Mouse (Mus musculus): ENCODE data around the gene Ficd. TPM values are rescaled to one million over a fixed set of nuclear protein-coding genes. Genes with fewer than 3 reads are reported as not detected.
A peak's percentile ranks its signal among the peaks of the same experiment; 100 is the strongest.

The Ficd gene
- polyA plus RNA-seq, 1 experiment from 2014 or later: 6.3 TPM

GRCm38 (mm10) chr5:113703803-113704585, 31.6 kb upstream of the Ficd start:
- WGBS: 17% methylated on average over 21 of the region's 21 CpGs
- H3K4me2 ChIP-seq (ENCODE audit: low read depth, low read length): peak overlapping the region; percentile 8; the same call in 1 of the 2 replicates

GRCm38 (mm10) chr5:113712861-113713260, 22.7 kb upstream of the Ficd start:
- H3K27ac ChIP-seq (ENCODE audit: low read depth, low read length): no peak overlapping the region
- H3K9me3 ChIP-seq (ENCODE audit: control insufficient read depth, low read length): no peaks in the 10 kb centered on the region
- no peaks in the 10 kb centered on the region for H3K36me3 ChIP-seq (ENCODE audit: control insufficient read depth, insufficient read depth, low read length)
- no peak overlapping the region for H3K4me2 ChIP-seq (ENCODE audit: low read depth, low read length)
- 80% methylated on average over 2 of the region's 2 CpGs for WGBS
- no peak overlapping the region for H3K9ac ChIP-seq (replicated peaks; ENCODE audit: low read depth, low read length)
- no peak for ATAC-seq (ENCODE audit: low read depth)
- H3K4me3 ChIP-seq (ENCODE audit: low read depth, low read length): no peak overlapping the region
- H3K27me3 ChIP-seq (ENCODE audit: control insufficient read depth, insufficient read depth, low read length): no peaks in the 10 kb centered on the region
- H3K4me1 ChIP-seq (ENCODE audit: control insufficient read depth, insufficient read depth, low read length): peaks cover 18% of the 10 kb centered on the region

More at GRCm38 (mm10) chr5:113703803-113704585, 31.6 kb upstream of the Ficd start:
- Histone ChIP-seq H3K9ac (replicated peaks; ENCODE audit: low read depth, low read length) (no peak overlapping the region), H3K36me3 (ENCODE audit: control insufficient read depth, insufficient read depth, low read length) (no peaks in the 10 kb centered on the region), H3K27ac (ENCODE audit: low read depth, low read length) (peak overlapping the region; percentile 78), H3K4me3 (ENCODE audit: low read depth, low read length) (no peak overlapping the region), H3K27me3 (ENCODE audit: control insufficient read depth, insufficient read depth, low read length) (no peaks in the 10 kb centered on the region), H3K9me3 (ENCODE audit: control insufficient read depth, low read length) (no peaks in the 10 kb centered on the region), H3K4me1 (ENCODE audit: control insufficient read depth, insufficient read depth, low read length) (peaks cover 14% of the 10 kb centered on the region; the same call in 1 of the 2 replicates)
- ATAC-seq (ENCODE audit: low read depth): peak; percentile 63

- Histone ChIP-seq H3K27ac (ENCODE audit: low read depth, low read length) (peak overlapping the region; percentile 88), H3K4me3 (ENCODE audit: low read depth, low read length) (no peak overlapping the region), H3K4me2 (ENCODE audit: low read depth, low read length) (peak overlapping the region; percentile 16; the same call in 1 of the 2 replicates), H3K27me3 (ENCODE audit: control insufficient read depth, insufficient read depth, low read length) (no peaks in the 10 kb centered on the region), H3K36me3 (ENCODE audit: control insufficient read depth, insufficient read depth, low read length) (no peaks in the 10 kb centered on the region), H3K9ac (replicated peaks; ENCODE audit: low read depth, low read length) (0 out of 2 replicates have a peak overlapping the region, but pooled peaks have one; percentile 2), H3K9me3 (ENCODE audit: control insufficient read depth, low read length) (no peaks in the 10 kb centered on the region), H3K4me1 (ENCODE audit: control insufficient read depth, insufficient read depth, low read length) (peaks cover 18% of the 10 kb centered on the region)
- WGBS: 5% methylated on average over 11 of the region's 12 CpGs
- ATAC-seq (ENCODE audit: low read depth): peak; percentile 93
Measured at GRCm38 (mm10) chr5:113716581-113717388, 18.8 kb upstream of the Ficd start.

- ATAC-seq (ENCODE audit: low read depth): no peak
- no peak overlapping the region for H3K9ac ChIP-seq (replicated peaks; ENCODE audit: low read depth, low read length)
Measured at GRCm38 (mm10) chr5:113719221-113719661, 16.4 kb upstream of the Ficd start.

GRCm38 (mm10) chr5:113722224-113723013, 13.2 kb upstream of the Ficd start:
- ATAC-seq (ENCODE audit: low read depth): no peak
- no peak overlapping the region for H3K4me3 ChIP-seq (ENCODE audit: low read depth, low read length)
- H3K4me1 ChIP-seq (ENCODE audit: control insufficient read depth, insufficient read depth, low read length): peaks cover under 1% of the 10 kb centered on the region
- H3K36me3 ChIP-seq (ENCODE audit: control insufficient read depth, insufficient read depth, low read length): no peaks in the 10 kb centered on the region
- no peaks in the 10 kb centered on the region for H3K27me3 ChIP-seq (ENCODE audit: control insufficient read depth, insufficient read depth, low read length)
- H3K27ac ChIP-seq (ENCODE audit: low read depth, low read length): no peak overlapping the region
- no peak overlapping the region for H3K9ac ChIP-seq (replicated peaks; ENCODE audit: low read depth, low read length)
- H3K9me3 ChIP-seq (ENCODE audit: control insufficient read depth, low read length): no peaks in the 10 kb centered on the region
- WGBS: 92% methylated on average over 10 of the region's 10 CpGs
- no peak overlapping the region for H3K4me2 ChIP-seq (ENCODE audit: low read depth, low read length)

More at GRCm38 (mm10) chr5:113719221-113719661, 16.4 kb upstream of the Ficd start:
- Histone ChIP-seq H3K4me1 (ENCODE audit: control insufficient read depth, insufficient read depth, low read length) (peaks cover 18% of the 10 kb centered on the region), H3K4me2 (ENCODE audit: low read depth, low read length) (no peak overlapping the region), H3K27ac (ENCODE audit: low read depth, low read length) (peak overlapping the region; percentile 46; the same call in 1 of the 2 replicates), H3K36me3 (ENCODE audit: control insufficient read depth, insufficient read depth, low read length) (no peaks in the 10 kb centered on the region), H3K9me3 (ENCODE audit: control insufficient read depth, low read length) (no peaks in the 10 kb centered on the region), H3K4me3 (ENCODE audit: low read depth, low read length) (no peak overlapping the region), H3K27me3 (ENCODE audit: control insufficient read depth, insufficient read depth, low read length) (no peaks in the 10 kb centered on the region)
- WGBS: 63% methylated on average over 8 of the region's 8 CpGs

GRCm38 (mm10) chr5:113723567-113724237, 11.9 kb upstream of the Ficd start:
- ATAC-seq (ENCODE audit: low read depth): 0 out of 2 replicates have a peak, but pooled peaks have one; percentile 21
- 32% methylated on average over 8 of the region's 8 CpGs for WGBS

GRCm38 (mm10) chr5:113724446-113724845, 11.2 kb upstream of the Ficd start, which contains the start of gene 1700069L16Rik:
Gene 1700069L16Rik, minus strand, starts transcription at chr5:113724772.
- 3% methylated on average over 15 of the region's 15 CpGs for WGBS

More at GRCm38 (mm10) chr5:113723567-113724237, 11.9 kb upstream of the Ficd start:
- Histone ChIP-seq H3K27me3 (ENCODE audit: control insufficient read depth, insufficient read depth, low read length) (no peaks in the 10 kb centered on the region), H3K9me3 (ENCODE audit: control insufficient read depth, low read length) (no peaks in the 10 kb centered on the region), H3K27ac (ENCODE audit: low read depth, low read length) (no peak overlapping the region), H3K36me3 (ENCODE audit: control insufficient read depth, insufficient read depth, low read length) (no peaks in the 10 kb centered on the region), H3K4me2 (ENCODE audit: low read depth, low read length) (no peak overlapping the region), H3K9ac (replicated peaks; ENCODE audit: low read depth, low read length) (no peak overlapping the region), H3K4me3 (ENCODE audit: low read depth, low read length) (no peak overlapping the region), H3K4me1 (ENCODE audit: control insufficient read depth, insufficient read depth, low read length) (no peaks in the 10 kb centered on the region)

GRCm38 (mm10) chr5:113725417-113725816, 10.2 kb upstream of the Ficd start:
- ATAC-seq (ENCODE audit: low read depth): no peak
- no peaks in the 10 kb centered on the region for H3K27me3 ChIP-seq (ENCODE audit: control insufficient read depth, insufficient read depth, low read length)

More at GRCm38 (mm10) chr5:113724446-113724845, 11.2 kb upstream of the Ficd start, which contains the start of gene 1700069L16Rik:
- H3K36me3 ChIP-seq (ENCODE audit: control insufficient read depth, insufficient read depth, low read length): no peaks in the 10 kb centered on the region
- H3K27me3 ChIP-seq (ENCODE audit: control insufficient read depth, insufficient read depth, low read length): no peaks in the 10 kb centered on the region
- H3K4me1 ChIP-seq (ENCODE audit: control insufficient read depth, insufficient read depth, low read length): no peaks in the 10 kb centered on the region
- no peak within 1 kb of the TSS for H3K27ac ChIP-seq (ENCODE audit: low read depth, low read length)
- peak; percentile 70; the same call in 1 of the 2 replicates for ATAC-seq (ENCODE audit: low read depth)
- H3K4me2 ChIP-seq (ENCODE audit: low read depth, low read length): no peak within 1 kb of the TSS
- H3K9ac ChIP-seq (replicated peaks; ENCODE audit: low read depth, low read length): no peak within 1 kb of the TSS
- no peaks in the 10 kb centered on the region for H3K9me3 ChIP-seq (ENCODE audit: control insufficient read depth, low read length)
- H3K4me3 ChIP-seq (ENCODE audit: low read depth, low read length): no peak within 1 kb of the TSS

More at GRCm38 (mm10) chr5:113725417-113725816, 10.2 kb upstream of the Ficd start:
- WGBS: 71% methylated on average over 12 of the region's 12 CpGs
- Histone ChIP-seq H3K4me2 (ENCODE audit: low read depth, low read length) (no peak overlapping the region), H3K27ac (ENCODE audit: low read depth, low read length) (no peak overlapping the region), H3K4me3 (ENCODE audit: low read depth, low read length) (no peak overlapping the region), H3K9me3 (ENCODE audit: control insufficient read depth, low read length) (no peaks in the 10 kb centered on the region), H3K36me3 (ENCODE audit: control insufficient read depth, insufficient read depth, low read length) (no peaks in the 10 kb centered on the region), H3K9ac (replicated peaks; ENCODE audit: low read depth, low read length) (no peak overlapping the region), H3K4me1 (ENCODE audit: control insufficient read depth, insufficient read depth, low read length) (peaks cover 3% of the 10 kb centered on the region; the same call in 1 of the 2 replicates)

Data from neural tube, embryonic 14.5 days (tissue).